9 mouse cellular contexts compared by ENCODE assay signal in genomic region chr11:109560793-109561257, GRCm38 (mm10). TPM values are rescaled to one million over a fixed set of nuclear protein-coding genes. Genes with fewer than 3 reads are reported as not detected.
A peak's percentile ranks its signal among the peaks of the same experiment; 100 is the strongest.
DNase-seq lines count a peak whose midpoint lies in the region; ATAC-seq and TF ChIP-seq lines count a peak whose summit lies in the region.
"Had no signal": no experiment of that assay in that cellular context is flagged by ENCODE, and none has a peak within 500 bp of the region (broad histone marks: within the 10 kb centered on the region; RNA-seq: fewer than 3 reads in every experiment).

No protein-coding gene starts in this region.

- H3K9me3 ChIP-seq in lung, embryonic 16.5 days (ENCODE audit: control insufficient read depth, low read length): no peaks in the 10 kb centered on the region
- no peaks in the 10 kb centered on the region for H3K9me3 ChIP-seq in hindbrain, embryonic 14.5 days (ENCODE audit: control insufficient read depth, low read length)
- H3K9me3 ChIP-seq: embryonic facial prominence, embryonic 15.5 days had no signal

- no peak overlapping the region for H3K4me3 ChIP-seq in cortical plate, adult 2 months (ENCODE audit: insufficient read depth, low read length)
- no peak overlapping the region for H3K4me3 ChIP-seq in lung, embryonic 16.5 days (ENCODE audit: low read length)
- no peak overlapping the region for H3K4me3 ChIP-seq in hindbrain, embryonic 14.5 days (replicated peaks; ENCODE audit: low read length)
- H3K4me3 ChIP-seq: embryonic facial prominence, embryonic 15.5 days had no signal

- no peaks in the 10 kb centered on the region; the same call in 1 of the 2 replicates for H3K4me1 ChIP-seq in cortical plate, adult 2 months (ENCODE audit: control insufficient read depth, insufficient read depth, low read length)
- peaks cover 10% of the 10 kb centered on the region for H3K4me1 ChIP-seq in lung, embryonic 16.5 days (replicated peaks; ENCODE audit: control insufficient read depth, insufficient read depth, low read length)
- no peaks in the 10 kb centered on the region for H3K4me1 ChIP-seq in hindbrain, embryonic 14.5 days (replicated peaks; ENCODE audit: control insufficient read depth, insufficient read depth, low read length)

- peak; percentile 19 to 27 for DNase-seq in layer of hippocampus, postnatal 10 days (ENCODE audit: low spot score in 2 of 2)
- no peak for DNase-seq in layer of hippocampus, adult 8-10 months (ENCODE audit: low spot score in 2 of 2)
- peak; percentile 37 for DNase-seq in kidney, adult 11 months
- DNase-seq in thymus, postnatal 0 days (ENCODE audit: low spot score): peak; percentile 89
- no peak for DNase-seq in Muller cell, postnatal 12 days (ENCODE audit: inconsistent ontology term)
- DNase-seq in hindbrain, embryonic 14.5 days (ENCODE audit: low spot score): no peak

- peak; percentile 26 for TF ChIP-seq CTCF in cortical plate, adult 2 months (IDR thresholded peaks at IDR 0.05; ENCODE audit: extremely low read depth, insufficient read depth, low read length)

- WGBS in lung, embryonic 16.5 days: 7% methylated on average over 9 of the region's 9 CpGs
- 34% methylated on average over 9 of the region's 9 CpGs for WGBS in hindbrain, embryonic 14.5 days

- no peak for TF ChIP-seq POLR2A in cortical plate, adult 2 months (IDR thresholded peaks at IDR 0.05; ENCODE audit: extremely low read depth, insufficient read depth, low read length)

- peak; percentile 86 for ATAC-seq in lung, embryonic 16.5 days (ENCODE audit: low read depth)
- ATAC-seq in hindbrain, embryonic 14.5 days (ENCODE audit: low FRiP score): no peak

- no peak overlapping the region for H3K4me2 ChIP-seq in lung, embryonic 16.5 days (ENCODE audit: low read depth, low read length)
- no peak overlapping the region for H3K4me2 ChIP-seq in hindbrain, embryonic 14.5 days (replicated peaks)
- H3K4me2 ChIP-seq: embryonic facial prominence, embryonic 15.5 days had no signal

- H3K27ac ChIP-seq in cortical plate, adult 2 months (ENCODE audit: insufficient read depth, low read length): no peak overlapping the region
- peak overlapping the region; percentile 67 for H3K27ac ChIP-seq in lung, embryonic 16.5 days (ENCODE audit: low read length)
- no peak overlapping the region for H3K27ac ChIP-seq in hindbrain, embryonic 14.5 days
- H3K27ac ChIP-seq: embryonic facial prominence, embryonic 15.5 days had no signal

- H3K9ac ChIP-seq in lung, embryonic 16.5 days (ENCODE audit: low read length): no peak overlapping the region
- H3K9ac ChIP-seq in hindbrain, embryonic 14.5 days: no peak overlapping the region
- H3K9ac ChIP-seq: embryonic facial prominence, embryonic 15.5 days had no signal

- H3K27me3 ChIP-seq in lung, embryonic 16.5 days (ENCODE audit: control insufficient read depth, insufficient read depth, low read depth, low read length): no peaks in the 10 kb centered on the region
- no peaks in the 10 kb centered on the region for H3K27me3 ChIP-seq in hindbrain, embryonic 14.5 days (ENCODE audit: control insufficient read depth, insufficient read depth, low read length)
- H3K27me3 ChIP-seq: embryonic facial prominence, embryonic 15.5 days had no signal

- H3K36me3 ChIP-seq in lung, embryonic 16.5 days (ENCODE audit: control insufficient read depth, insufficient read depth, low read length): no peaks in the 10 kb centered on the region
- H3K36me3 ChIP-seq in hindbrain, embryonic 14.5 days (replicated peaks; ENCODE audit: control insufficient read depth, insufficient read depth): no peaks in the 10 kb centered on the region
- H3K36me3 ChIP-seq: embryonic facial prominence, embryonic 15.5 days had no signal

RNA-seq across cellular contexts. Expression of gene Wipi1, which starts 50.9 kb away (rescaled TPM):
- 10 to 100 TPM; 22.0 to 24.3 TPM for total RNA-seq in layer of hippocampus, postnatal 10 days (2021)
- 10 to 100 TPM; 22.9 to 25.6 (median 23.6) TPM for total RNA-seq in layer of hippocampus, adult 8-10 months (2022)
- polyA plus RNA-seq in cortical plate, adult 2 months (2012; rRNA removed): 19.6 and 20.2 TPM in 2 replicates
- polyA plus RNA-seq in lung, embryonic 16.5 days (2015; fragmentation: Nextera tagmentation; extraction: Ambion mirVana): 44.2 and 46.4 TPM in 2 replicates
- polyA plus RNA-seq in thymus, postnatal 0 days (2015; fragmentation: Nextera tagmentation; extraction: Ambion mirVana): 12.3 and 14.4 TPM in 2 replicates
- polyA plus RNA-seq in hindbrain, embryonic 14.5 days (2014; fragmentation: Nextera tagmentation; extraction: Ambion mirVana): 10.4 and 13.2 TPM in 2 replicates

Comparison
In these comparisons a context has a peak if more than half of its experiments do, and no peak if none do; other contexts are left out.
1. DNase-seq: peak in layer of hippocampus, postnatal 10 days (2 of 2), kidney, adult 11 months (single experiment) and thymus, postnatal 0 days (single experiment); none in layer of hippocampus, adult 8-10 months (0 of 2), Muller cell, postnatal 12 days (single experiment) and hindbrain, embryonic 14.5 days (single experiment).